Mouse (Mus musculus): ENCODE measurements around the gene Sipa1l1.

Sipa1l1 gene

GRCm38 (mm10) chr12:82428466-82428865, 259.3 kb downstream of the Sipa1l1 start:
- no peak for DNase-seq (ENCODE audit: low spot score)

- DNase-seq (ENCODE audit: low spot score) = no peak
Measured at GRCm38 (mm10) chr12:82433311-82433710, 264.2 kb downstream of the Sipa1l1 start.

GRCm38 (mm10) chr12:82434591-82434990, 265.5 kb downstream of the Sipa1l1 start:
- no peak for DNase-seq (ENCODE audit: low spot score)

GRCm38 (mm10) chr12:82441479-82441878, 272.4 kb downstream of the Sipa1l1 start:
- no peak for DNase-seq (ENCODE audit: low spot score)

GRCm38 (mm10) chr12:82446609-82447024, 277.5 kb downstream of the Sipa1l1 start:
- no peak for DNase-seq (ENCODE audit: low spot score)

- no peak for DNase-seq (ENCODE audit: low spot score)
Measured at GRCm38 (mm10) chr12:82448129-82448815, 279.2 kb downstream of the Sipa1l1 start.

- no peak for DNase-seq (ENCODE audit: low spot score)
Measured at GRCm38 (mm10) chr12:82452428-82452827, 283.3 kb downstream of the Sipa1l1 start.

- no peak for DNase-seq (ENCODE audit: low spot score)
Measured at GRCm38 (mm10) chr12:82454415-82454814, 285.3 kb downstream of the Sipa1l1 start.

GRCm38 (mm10) chr12:82455700-82456413, 286.7 kb downstream of the Sipa1l1 start:
- no peak for DNase-seq (ENCODE audit: low spot score)

GRCm38 (mm10) chr12:82456414-82456805, 287.3 kb downstream of the Sipa1l1 start:
- DNase-seq (ENCODE audit: low spot score) = no peak

- no peak for DNase-seq (ENCODE audit: low spot score)
Measured at GRCm38 (mm10) chr12:82457609-82458008, 288.5 kb downstream of the Sipa1l1 start.

- no peak for DNase-seq (ENCODE audit: low spot score)
Measured at GRCm38 (mm10) chr12:82458017-82458416, 288.9 kb downstream of the Sipa1l1 start.

GRCm38 (mm10) chr12:82467234-82467633, 298.1 kb downstream of the Sipa1l1 start:
- DNase-seq (ENCODE audit: low spot score) = no peak

- DNase-seq (ENCODE audit: low spot score) = no peak
Measured at GRCm38 (mm10) chr12:82467641-82468040, 298.5 kb downstream of the Sipa1l1 start.

GRCm38 (mm10) chr12:82468416-82468815, 299.3 kb downstream of the Sipa1l1 start:
- no peak for DNase-seq (ENCODE audit: low spot score)

- DNase-seq (ENCODE audit: low spot score) = peak; percentile 13
Measured at GRCm38 (mm10) chr12:82469706-82470361, 300.7 kb downstream of the Sipa1l1 start.

GRCm38 (mm10) chr12:82470362-82470936, 301.3 kb downstream of the Sipa1l1 start:
- no peak for DNase-seq (ENCODE audit: low spot score)

GRCm38 (mm10) chr12:82472796-82473195, 303.7 kb downstream of the Sipa1l1 start:
- no peak for DNase-seq (ENCODE audit: low spot score)

- no peak for DNase-seq (ENCODE audit: low spot score)
Measured at GRCm38 (mm10) chr12:82473238-82473637, 304.1 kb downstream of the Sipa1l1 start.

- DNase-seq (ENCODE audit: low spot score) = no peak
Measured at GRCm38 (mm10) chr12:82474409-82474808, 305.3 kb downstream of the Sipa1l1 start.

GRCm38 (mm10) chr12:82476028-82476427, 306.9 kb downstream of the Sipa1l1 start:
- no peak for DNase-seq (ENCODE audit: low spot score)

- no peak for DNase-seq (ENCODE audit: low spot score)
Measured at GRCm38 (mm10) chr12:82476580-82476979, 307.5 kb downstream of the Sipa1l1 start.

GRCm38 (mm10) chr12:82477826-82478225, 308.7 kb downstream of the Sipa1l1 start:
- DNase-seq (ENCODE audit: low spot score) = no peak

Data from c-Kit-positive CD71-positive TER-119-positive erythroid progenitor cells, embryonic 14.5 days (primary cell).